Mouse (Mus musculus): Measurements from ENCODE around the gene Sgip1.

GRCm38 (mm10) chr4:102887770-102888689 is 146.9 kb downstream of the Sgip1 start:
- no peak for TF ChIP-seq CTCF (IDR thresholded peaks at IDR 0.05; ENCODE audit: low read depth)
- no peak for TF ChIP-seq EP300 (IDR thresholded peaks at IDR 0.05; ENCODE audit: low read depth)
